Mouse (Mus musculus) yolk sac, embryonic 10.5 days (tissue): ENCODE data around the gene Irf9.
A peak's percentile ranks its signal among the peaks of the same experiment; 100 is the strongest.

Experiments
- DNase-seq: peaks from one replicate; pipeline ENCODE4 v3.0.0-alpha.2; 2017; ENCODE audit warnings: low spot score

Irf9 gene

GRCm38 (mm10) chr14:55615876-55616275, 12.5 kb downstream of the Irf9 start:
- DNase-seq: peak; percentile 54

- no peak for DNase-seq
These were observed 13.5 kb downstream of the Irf9 start for GRCm38 (mm10) chr14:55616844-55617243.

GRCm38 (mm10) chr14:55617822-55618221, 14.5 kb downstream of the Irf9 start, which contains the start of gene Rec8:
TSS of gene Rec8 (plus strand) at chr14:55618037.
- DNase-seq: peak; percentile 87

DNA sequence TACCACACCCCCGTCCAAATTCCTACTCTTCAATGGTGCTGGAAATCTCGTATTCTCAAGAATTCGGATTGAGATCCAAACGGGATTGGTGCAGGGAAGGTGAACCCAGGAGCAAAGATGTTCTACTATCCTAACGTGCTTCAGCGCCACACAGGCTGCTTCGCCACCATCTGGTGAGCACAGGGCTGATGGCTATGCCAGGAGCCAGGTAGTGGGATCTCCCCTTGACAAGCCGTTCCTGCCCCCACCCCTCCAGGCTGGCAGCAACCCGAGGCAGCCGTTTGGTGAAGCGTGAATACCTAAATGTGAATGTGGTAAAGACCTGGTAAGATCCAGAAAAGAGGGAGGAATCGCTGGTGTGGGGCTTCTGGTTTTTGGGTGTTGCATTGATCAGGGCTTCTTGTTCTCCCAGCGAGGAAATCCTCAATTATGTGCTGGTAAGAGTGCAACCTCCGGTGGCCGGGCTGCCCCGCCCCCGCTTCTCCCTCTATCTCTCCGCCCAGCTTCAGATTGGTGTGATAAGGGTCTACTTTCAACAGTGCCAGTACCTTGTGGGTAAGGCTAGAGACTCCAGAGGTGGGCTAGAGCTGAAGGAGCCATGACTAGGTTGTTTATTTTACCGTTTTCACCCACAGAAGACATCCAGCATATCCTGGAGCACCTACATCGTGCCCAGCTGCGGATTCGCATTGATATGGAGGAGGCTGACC, 15.3 kb downstream of the Irf9 start:
- peak; percentile 19 for DNase-seq

GRCm38 (mm10) chr14:55628077-55628827, 24.9 kb downstream of the Irf9 start:
- DNase-seq: no peak

DNA sequence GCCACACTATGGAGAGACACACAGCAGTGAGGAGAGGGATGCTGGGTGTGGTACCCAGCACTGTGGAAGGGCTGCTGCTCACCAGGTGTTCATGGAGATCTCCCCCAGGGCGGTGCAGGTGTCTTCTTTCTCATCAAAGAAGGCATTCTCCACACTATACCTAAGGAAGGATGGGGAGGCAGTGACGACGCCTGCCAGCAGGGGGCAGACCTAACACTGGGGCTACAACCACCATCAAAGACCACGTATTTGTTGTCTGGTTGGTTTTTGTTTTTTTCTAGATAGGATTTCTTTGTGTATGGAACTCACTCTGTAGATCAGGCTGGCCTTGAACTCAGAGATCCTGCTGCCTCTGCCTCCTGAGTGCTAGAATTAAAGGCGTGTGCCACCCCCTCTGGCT, 25.9 kb downstream of the Irf9 start:
- DNase-seq: no peak

- DNase-seq: no peak
These were observed 31.6 kb downstream of the Irf9 start for GRCm38 (mm10) chr14:55634874-55635522.

- DNase-seq: peak; percentile 87
These were observed 32.2 kb downstream of the Irf9 start, which contains the start of gene Ipo4 for GRCm38 (mm10) chr14:55635523-55636007. TSS of gene Ipo4 (minus strand) at chr14:55635957.

DNA sequence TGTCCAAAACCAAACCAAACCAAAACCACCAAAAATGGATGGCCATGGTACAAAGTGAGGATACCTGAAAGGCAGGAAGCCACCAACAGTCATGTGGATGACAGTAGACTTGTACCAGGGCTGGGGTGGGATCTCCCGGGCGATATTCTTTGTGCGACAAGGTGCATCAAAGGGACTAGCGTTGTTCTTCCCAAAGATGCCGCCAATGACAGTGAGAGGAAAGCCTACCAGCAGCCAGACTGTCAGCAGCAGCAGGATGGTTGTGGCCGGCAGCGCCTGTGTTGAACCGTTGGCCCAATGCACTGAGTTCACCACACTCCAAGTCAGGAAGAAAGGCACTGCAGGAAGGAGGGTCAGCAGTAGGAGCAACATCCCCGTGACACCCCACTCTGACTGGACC, 34.4 kb downstream of the Irf9 start, which contains the start of gene Gm49378:
Gene Gm49378, minus strand, starts transcription at position 101 of the 400 bp plus-strand sequence.
- DNase-seq: no peak

GRCm38 (mm10) chr14:55640816-55641215, 37.4 kb downstream of the Irf9 start:
- DNase-seq: no peak

DNA sequence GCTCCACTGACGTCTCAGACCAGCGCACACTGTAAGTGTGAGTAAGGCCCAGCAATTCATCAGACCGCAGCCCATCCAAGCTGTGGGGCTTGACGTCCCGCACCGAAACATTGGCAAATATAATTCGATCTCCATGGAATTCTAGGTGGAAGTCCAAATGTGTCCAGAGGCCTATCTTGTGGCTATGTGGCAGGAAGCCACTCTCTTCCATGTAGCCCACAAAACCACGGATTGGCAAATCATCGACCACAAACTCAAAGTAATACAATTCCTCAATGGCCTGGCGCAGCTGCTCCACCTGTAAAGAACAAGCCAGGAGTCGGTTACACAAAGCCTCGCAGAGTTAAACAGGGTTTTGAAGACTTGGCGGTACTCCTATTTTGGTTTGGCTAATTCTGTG, 37.9 kb downstream of the Irf9 start:
- DNase-seq: no peak

DNA sequence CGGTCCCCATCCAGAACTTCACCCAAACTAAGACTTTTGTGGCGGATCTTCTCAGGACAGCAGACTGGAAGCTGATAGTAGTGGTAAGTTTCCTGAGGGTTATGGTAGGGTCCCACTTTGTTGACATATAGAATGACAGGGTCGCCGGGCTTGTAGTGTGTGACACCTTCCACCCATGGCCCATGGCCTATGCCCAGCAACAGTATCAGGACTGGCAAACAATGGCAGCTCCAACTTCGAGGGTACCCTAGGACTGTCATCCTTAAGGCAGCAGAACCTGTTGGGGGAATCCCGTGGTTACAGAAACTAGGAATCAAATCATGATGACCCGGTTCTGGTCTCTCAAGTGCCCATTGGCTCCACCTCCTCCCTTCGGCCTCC, 39.3 kb downstream of the Irf9 start:
- no peak for DNase-seq

DNA sequence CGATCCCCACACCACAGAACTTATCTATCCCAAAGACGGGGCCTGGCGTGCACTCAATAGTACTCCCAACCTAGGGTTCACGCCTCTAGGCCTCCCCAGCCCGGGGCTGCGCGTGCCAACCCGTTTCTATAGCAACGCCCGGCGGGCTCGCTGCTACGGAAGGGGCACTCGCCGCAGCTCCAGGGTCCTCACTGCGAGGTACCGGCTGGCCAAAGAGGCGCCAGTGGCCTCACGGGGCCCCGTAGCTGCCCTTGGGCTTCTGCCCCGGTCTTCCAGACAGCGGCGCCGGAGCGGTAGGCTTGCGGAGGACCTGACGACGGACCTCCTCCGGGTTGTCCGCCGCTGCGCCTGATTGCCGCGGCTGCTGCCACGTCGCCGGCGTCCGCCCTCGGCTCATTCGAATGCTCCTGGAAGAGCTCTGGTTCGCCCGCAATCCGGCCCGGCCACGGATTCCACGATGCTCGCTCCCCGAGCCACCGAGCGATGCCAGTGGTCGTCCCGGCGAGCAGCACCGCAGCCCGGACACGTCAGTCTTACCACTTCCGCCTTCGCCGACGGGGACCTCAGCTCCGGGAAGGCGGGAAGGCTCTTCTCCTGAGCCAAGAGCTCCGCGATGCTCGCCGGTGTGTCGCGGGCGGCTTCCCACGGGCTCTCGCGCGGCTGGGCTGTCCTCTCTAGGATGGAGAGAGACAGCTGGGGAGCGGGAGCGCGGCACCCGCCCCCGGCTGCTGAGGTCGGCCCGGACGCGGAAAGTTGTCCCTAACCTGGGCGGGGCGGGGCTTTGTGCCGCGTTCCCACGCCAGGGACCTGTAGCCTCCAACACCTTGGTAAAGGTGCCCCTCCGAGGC, 39.9 kb downstream of the Irf9 start, which contains the start of gene Tm9sf1:
Gene Tm9sf1, minus strand, starts transcription at position 747 of the 848 bp plus-strand sequence.
- DNase-seq: peak; percentile 93

DNA sequence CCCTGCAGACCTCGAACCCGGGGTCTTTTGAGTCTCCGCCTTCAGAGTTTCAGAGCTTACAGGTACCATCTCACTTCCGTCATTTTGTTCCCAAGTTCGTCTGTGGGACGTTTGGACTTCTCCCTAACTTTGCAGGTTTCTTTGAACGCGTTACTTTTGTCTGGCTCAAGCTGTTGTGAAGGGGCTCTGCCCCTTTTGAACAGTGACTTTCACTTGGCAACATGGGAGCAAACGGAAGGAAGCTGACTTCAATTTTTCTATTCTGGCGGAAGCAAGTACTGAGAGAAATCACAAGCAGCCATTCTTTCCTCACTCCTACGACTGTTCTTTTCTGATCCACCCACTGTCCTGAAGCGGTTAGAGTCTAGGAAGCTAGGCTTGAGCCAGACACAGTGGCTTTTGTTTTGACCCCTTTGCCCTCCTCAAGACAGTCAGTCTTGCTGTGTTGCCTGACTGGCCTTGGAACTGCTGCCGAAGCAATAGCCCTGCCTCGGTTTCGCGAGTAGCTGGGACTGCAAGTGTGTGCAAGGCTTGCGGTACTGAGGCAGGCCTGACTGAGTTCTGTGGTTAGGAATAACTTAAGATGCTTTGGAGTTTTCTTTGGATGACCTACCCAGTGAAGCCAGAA, 41.0 kb downstream of the Irf9 start:
- peak; percentile 36 for DNase-seq

DNA sequence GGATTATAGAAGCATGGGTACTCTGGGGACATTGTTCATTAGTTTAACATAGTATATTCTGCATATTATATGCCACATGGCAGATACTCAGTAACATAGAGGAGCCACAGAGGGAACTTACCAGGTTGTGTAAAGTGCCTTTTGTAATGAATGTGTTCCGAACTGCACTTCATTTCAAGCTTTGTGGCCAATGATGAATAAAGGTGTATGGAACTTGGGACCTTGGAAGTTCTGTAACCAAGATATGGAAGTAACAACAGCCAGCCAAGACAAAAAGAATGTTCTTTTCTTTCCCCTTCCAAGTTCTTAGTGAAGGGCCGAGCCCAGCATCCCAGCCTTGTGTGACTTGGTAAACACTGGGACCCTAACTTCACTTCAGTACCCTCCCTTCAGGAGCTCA, 46.5 kb downstream of the Irf9 start, which contains the start of gene Tssk4:
Gene Tssk4, plus strand, starts transcription at position 301 of the 400 bp plus-strand sequence.
- no peak for DNase-seq

- DNase-seq: no peak
These were observed 48.2 kb downstream of the Irf9 start for GRCm38 (mm10) chr14:55651528-55651927.

GRCm38 (mm10) chr14:55656935-55657334, 53.6 kb downstream of the Irf9 start:
- DNase-seq: no peak

GRCm38 (mm10) chr14:55658011-55658410, 54.6 kb downstream of the Irf9 start:
- peak; percentile 52 for DNase-seq
